Mouse (Mus musculus) MEL (cell line): ENCODE data around the gene Usp45. TPM values are rescaled to one million over a fixed set of nuclear protein-coding genes. Genes with fewer than 3 reads are reported as not detected.

Experiments
- DNase-seq: peaks from one replicate; pipeline ENCODE4 v3.0.0; 2011; ENCODE audit warnings: low read depth, low spot score
- H3K27ac ChIP-seq: 2 replicates; pipeline ENCODE4 v1.5.1; 2012; ENCODE audit warnings: low read depth, mild to moderate bottlenecking, control low read depth, low read length, moderate library complexity; ENCODE audit not compliant: control insufficient read depth
- H3K27me3 ChIP-seq, 2 experiments: fragments of 150-350 bp in 1 of 2; sonication (generic) in 1 of 2; 2 replicates each; pipeline ENCODE4 v1.6.1; 2012; ENCODE audit warnings: low read length in 2 of 2, mild to moderate bottlenecking in 2 of 2, improper control_type of control experiment in 1 of 2, moderate library complexity in 1 of 2; ENCODE audit not compliant: insufficient read depth in 2 of 2, control insufficient read depth in 1 of 2
- H3K36me3 ChIP-seq, 2 experiments: 2 replicates each; pipeline ENCODE4 v1.6.1; 2012 to 2014; ENCODE audit warnings: low read length in 2 of 2, improper control_type of control experiment in 1 of 2, inconsistent platforms in 1 of 2, mild to moderate bottlenecking in 1 of 2; ENCODE audit not compliant: insufficient read depth in 2 of 2, control insufficient read depth in 1 of 2
- H3K4me1 ChIP-seq, 2 experiments: fragments of 150-350 bp in 1 of 2; sonication (generic) in 1 of 2; 2 replicates each; pipeline ENCODE4 v1.6.1; 2012; ENCODE audit warnings: low read length in 2 of 2, improper control_type of control experiment in 1 of 2, mild to moderate bottlenecking in 1 of 2; ENCODE audit not compliant: insufficient read depth in 2 of 2, control insufficient read depth in 1 of 2
- H3K4me3 ChIP-seq, 2 experiments: fragments of 150-350 bp in 1 of 2; sonication (generic) in 1 of 2; 2 replicates each; pipeline ENCODE4 v1.5.1; 2012; ENCODE audit warnings: low read depth in 2 of 2, low read length in 2 of 2, mild to moderate bottlenecking in 2 of 2, moderate library complexity in 2 of 2, control low read depth in 1 of 2, improper control_type of control experiment in 1 of 2; ENCODE audit not compliant: control insufficient read depth in 1 of 2, insufficient read depth in 1 of 2
- H3K79me2 ChIP-seq: 2 replicates; pipeline ENCODE4 v1.6.1; 2012; ENCODE audit warnings: mild to moderate bottlenecking, low read length, moderate library complexity; ENCODE audit not compliant: control insufficient read depth, poor library complexity, insufficient read depth
- H3K9ac ChIP-seq: 2 replicates; pipeline ENCODE4 v1.6.1; 2012; ENCODE audit warnings: low read depth, mild to moderate bottlenecking, control low read depth, low read length, moderate library complexity; ENCODE audit not compliant: control insufficient read depth, poor library complexity, severe bottlenecking
- H3K9me3 ChIP-seq: fragments of 150-350 bp; sonication (generic); replicated peaks from 2 replicates; pipeline ENCODE4 v1.6.1; 2012; ENCODE audit warnings: mild to moderate bottlenecking, low read length, improper control_type of control experiment, moderate library complexity; ENCODE audit not compliant: insufficient read depth
- BHLHE40 ChIP-seq: IDR thresholded peaks from 2 replicates; pipeline ENCODE4 v1.6.1; 2012; ENCODE audit warnings: low read depth, mild to moderate bottlenecking, inconsistent platforms, low read length, improper control_type of control experiment, borderline replicate concordance
- CTCF ChIP-seq, 3 experiments: IDR thresholded peaks in 2 of 3; conservative IDR thresholded peaks in 1 of 3; 2 replicates each; pipeline ENCODE4 v1.5.1; 2011 to 2012; ENCODE audit warnings: low read length in 3 of 3, low read depth in 2 of 3, mild to moderate bottlenecking in 2 of 3, improper control_type of control experiment in 1 of 3, inconsistent platforms in 1 of 3, mixed read lengths in 1 of 3, moderate library complexity in 1 of 3; ENCODE audit not compliant: control insufficient read depth in 1 of 3, insufficient read depth in 1 of 3, poor library complexity in 1 of 3, severe bottlenecking in 1 of 3
- E2F4 ChIP-seq: IDR thresholded peaks from 2 replicates; pipeline ENCODE4 v1.6.1; 2011; ENCODE audit warnings: low read depth, low read length, improper control_type of control experiment, borderline replicate concordance
- GATA1 ChIP-seq: IDR thresholded peaks from 2 replicates; pipeline ENCODE4 v1.6.1; 2011; ENCODE audit warnings: low read depth, low read length, improper control_type of control experiment
- MAX ChIP-seq: IDR thresholded peaks from 2 replicates; pipeline ENCODE4 v1.6.1; 2011; ENCODE audit warnings: low read length, improper control_type of control experiment
- MAZ ChIP-seq: IDR thresholded peaks from 2 replicates; pipeline ENCODE4 v1.6.1; 2012; ENCODE audit warnings: low read depth, mild to moderate bottlenecking, inconsistent platforms, low read length, improper control_type of control experiment
- MYB ChIP-seq: IDR thresholded peaks from 2 replicates; pipeline ENCODE4 v1.6.1; 2011; ENCODE audit warnings: mild to moderate bottlenecking, low read depth, low read length, improper control_type of control experiment
- NELFE ChIP-seq: IDR thresholded peaks from 2 replicates; pipeline ENCODE4 v1.6.1; 2011; ENCODE audit warnings: low read depth, low read length, improper control_type of control experiment
- POLR2AphosphoS5 ChIP-seq: IDR thresholded peaks from 2 replicates; pipeline ENCODE4 v1.6.1; 2012; ENCODE audit warnings: low read depth, borderline replicate concordance, mild to moderate bottlenecking, inconsistent platforms, low read length, moderate library complexity, mixed read lengths
- RAD21 ChIP-seq: IDR thresholded peaks from 2 replicates; pipeline ENCODE4 v1.6.1; 2011; ENCODE audit warnings: mild to moderate bottlenecking, low read depth, low read length, improper control_type of control experiment
- RCOR1 ChIP-seq: IDR thresholded peaks from 2 replicates; pipeline ENCODE4 v1.6.1; 2012; ENCODE audit warnings: low read depth, mild to moderate bottlenecking, inconsistent platforms, low read length, improper control_type of control experiment
- SIN3A ChIP-seq: IDR thresholded peaks from 2 replicates; pipeline ENCODE4 v1.6.1; 2012; ENCODE audit warnings: low read length, improper control_type of control experiment, inconsistent platforms
- SMC3 ChIP-seq: IDR thresholded peaks from 2 replicates; pipeline ENCODE4 v1.6.1; 2011; ENCODE audit warnings: low read depth, low read length, improper control_type of control experiment
- TBP ChIP-seq: IDR thresholded peaks from 2 replicates; pipeline ENCODE4 v1.8.0; 2011; ENCODE audit warnings: low read depth, low read length, improper control_type of control experiment
- UBTF ChIP-seq: IDR thresholded peaks from 2 replicates; pipeline ENCODE4 v1.6.1; 2012; ENCODE audit warnings: low read depth, mild to moderate bottlenecking, inconsistent platforms, low read length, improper control_type of control experiment, moderate library complexity, borderline replicate concordance; ENCODE audit not compliant: insufficient read depth
- USF1 ChIP-seq: IDR thresholded peaks from 2 replicates; pipeline ENCODE4 v1.6.1; 2014; ENCODE audit warnings: low read depth, mild to moderate bottlenecking, inconsistent platforms, low read length, improper control_type of control experiment, moderate library complexity
- ZMIZ1 ChIP-seq: IDR thresholded peaks from 2 replicates; pipeline ENCODE4 v1.6.1; 2012; ENCODE audit warnings: low read depth, mild to moderate bottlenecking, inconsistent platforms, low read length, improper control_type of control experiment, moderate library complexity
- ZNF384 ChIP-seq: IDR thresholded peaks from 2 replicates; pipeline ENCODE4 v1.6.1; 2012; ENCODE audit warnings: low read depth, mild to moderate bottlenecking, inconsistent platforms, low read length, improper control_type of control experiment
- polyA plus RNA-seq, 2 experiments: library from polyadenylated mRNA; stranded (reverse) in 1 of 2; unstranded in 1 of 2; fragments of >175 nt in 1 of 2; fragments of >200 nt in 1 of 2; gene quantifications; 2 replicates each; pipeline versions ENCODE4 v1.2.1 to v1.2.4; 2012; ENCODE audit warnings: low replicate concordance in 2 of 2, low read depth in 1 of 2; ENCODE audit not compliant: insufficient read length in 2 of 2, insufficient read depth in 1 of 2, missing spikeins in 1 of 2
- total RNA-seq: library from RNA; depleted of rRNA; stranded (reverse); fragments of 300-350 nt; gene quantifications from 2 replicates; pipeline ENCODE4 v1.2.3, GENCODE M21; 2012

Usp45 gene
- total and polyA plus RNA-seq, 3 experiments: 6.4 to 8.2 TPM; not detected in 1

- Histone ChIP-seq H3K36me3 (peaks cover 1 to 2% of the 10 kb centered on the region in 2 experiments; a peak in 2 of 4 replicates), H3K27me3 (no peaks in the 10 kb centered on the region), H3K4me1 (no peaks in the 10 kb centered on the region), H3K27ac (no peak overlapping the region), H3K9me3 (no peaks in the 10 kb centered on the region), H3K4me3 (no peak overlapping the region), H3K9ac (no peak overlapping the region), H3K79me2 (no peaks in the 10 kb centered on the region)
- DNase-seq: no peak
- TF ChIP-seq BHLHE40: no peak
- 0 out of 2 replicates have a peak, but pooled peaks have one; percentile 2 for TF ChIP-seq ZNF384
Observed at GRCm38 (mm10) chr4:21789836-21790235, 22.9 kb downstream of the Usp45 start.

GRCm38 (mm10) chr4:21793631-21794030, 26.7 kb downstream of the Usp45 start:
- peaks cover 0 to 1% of the 10 kb centered on the region in 2 experiments; a peak in 1 of 4 replicates for H3K36me3 ChIP-seq
- H3K27ac ChIP-seq: no peak overlapping the region
- TF ChIP-seq CTCF (IDR thresholded peaks at IDR 0.05 in 2 of 3, conservative IDR thresholded peaks at IDR 0.05 in 1 of 3; ENCODE audit: control insufficient read depth in 1 of 3, insufficient read depth in 1 of 3, low read depth in 2 of 3, low read length in 3 of 3, poor library complexity in 1 of 3, severe bottlenecking in 1 of 3) (no peak), ZMIZ1 (no peak), E2F4 (no peak), MAX (no peak), SIN3A (no peak), UBTF (no peak), BHLHE40 (no peak), TBP (no peak), MAZ (no peak), RCOR1 (no peak), GATA1 (no peak), MYB (no peak)

GRCm38 (mm10) chr4:21801013-21801412, 34.1 kb downstream of the Usp45 start:
- TF ChIP-seq BHLHE40: no peak
- no peak for TF ChIP-seq NELFE
- TF ChIP-seq RCOR1: no peak
- no peak for TF ChIP-seq USF1
- TF ChIP-seq MAZ: no peak
- no peak for TF ChIP-seq UBTF
- no peak for TF ChIP-seq GATA1
- no peak for TF ChIP-seq TBP
- no peak for TF ChIP-seq POLR2AphosphoS5
- no peak for TF ChIP-seq SMC3
- TF ChIP-seq RAD21: no peak
- TF ChIP-seq MYB: no peak
- Histone ChIP-seq H3K4me1 (no peaks in the 10 kb centered on the region), H3K27ac (no peak overlapping the region), H3K27me3 (no peaks in the 10 kb centered on the region), H3K9ac (no peak overlapping the region), H3K36me3 (peaks cover 6 to 19% of the 10 kb centered on the region in 2 experiments), H3K9me3 (no peaks in the 10 kb centered on the region), H3K79me2 (no peaks in the 10 kb centered on the region), H3K4me3 (no peak overlapping the region)
- DNase-seq: no peak

More at GRCm38 (mm10) chr4:21793631-21794030, 26.7 kb downstream of the Usp45 start:
- no peaks in the 10 kb centered on the region for H3K4me1 ChIP-seq
- no peaks in the 10 kb centered on the region for H3K79me2 ChIP-seq
- H3K9me3 ChIP-seq: no peaks in the 10 kb centered on the region
- no peaks in the 10 kb centered on the region for H3K27me3 ChIP-seq
- no peak overlapping the region for H3K4me3 ChIP-seq
- H3K9ac ChIP-seq: no peak overlapping the region
- no peak for DNase-seq
